Mouse (Mus musculus): ENCODE measurements at regions not wholly inside any gene's neighbourhood (a gene's known extent, or its start where the extent isn't known, plus 50 kb on each side); places are given as distances from the start of the nearest gene placed in this dataset.
"Not testable (repeated sequence)": the region's sequence is repeated elsewhere in the genome, so short reads cannot be mapped to it uniquely, and the experiment has no call there.

- DNase-seq, result no peak
Measured at GRCm38 (mm10) chr12:16370061-16370460, 240.7 kb downstream of the Lpin1 start.

- DNase-seq, result no peak
Measured at GRCm38 (mm10) chr12:16362341-16362740, 248.4 kb downstream of the Lpin1 start.

GRCm38 (mm10) chr12:16358831-16359230, 251.9 kb downstream of the Lpin1 start:
- DNase-seq, result no peak

GRCm38 (mm10) chr12:16354711-16355110, 256.1 kb downstream of the Lpin1 start:
- no peak for DNase-seq

- no peak for DNase-seq
Measured at GRCm38 (mm10) chr12:16351751-16352150, 259.0 kb downstream of the Lpin1 start.

GRCm38 (mm10) chr12:16349310-16349709, 261.5 kb downstream of the Lpin1 start:
- no peak for DNase-seq

GRCm38 (mm10) chr12:16344021-16344420, 266.7 kb downstream of the Lpin1 start:
- DNase-seq, result no peak

- DNase-seq, result not testable (repeated sequence)
Measured at GRCm38 (mm10) chr12:16342030-16342429, 268.7 kb downstream of the Lpin1 start.

GRCm38 (mm10) chr12:16331456-16331855, 279.3 kb downstream of the Lpin1 start:
- no peak for DNase-seq

GRCm38 (mm10) chr12:16329129-16329528, 281.6 kb downstream of the Lpin1 start:
- no peak for DNase-seq

- DNase-seq, result no peak
Measured at GRCm38 (mm10) chr12:16320536-16321402, 290.0 kb downstream of the Lpin1 start.

- DNase-seq, result no peak
Measured at GRCm38 (mm10) chr12:16308101-16308500, 302.7 kb downstream of the Lpin1 start.

- DNase-seq, result no peak
Measured at GRCm38 (mm10) chr12:16304701-16305377, 305.9 kb downstream of the Lpin1 start.

- DNase-seq, result no peak
Measured at GRCm38 (mm10) chr12:16285061-16285460, 325.7 kb downstream of the Lpin1 start.

GRCm38 (mm10) chr12:16279146-16279545, 331.6 kb downstream of the Lpin1 start:
- DNase-seq, result no peak

- no peak for DNase-seq
Measured at GRCm38 (mm10) chr12:16277567-16278332, 333.0 kb downstream of the Lpin1 start.

GRCm38 (mm10) chr12:16277144-16277543, 333.6 kb downstream of the Lpin1 start:
- no peak for DNase-seq

- no peak for DNase-seq
Measured at GRCm38 (mm10) chr12:16276301-16276700, 334.5 kb downstream of the Lpin1 start.

- no peak for DNase-seq
Measured at GRCm38 (mm10) chr12:16272441-16272840, 338.3 kb downstream of the Lpin1 start.

GRCm38 (mm10) chr12:16270876-16271275, 339.9 kb downstream of the Lpin1 start:
- no peak for DNase-seq

GRCm38 (mm10) chr12:16269706-16270105, 341.1 kb downstream of the Lpin1 start:
- DNase-seq, result no peak

GRCm38 (mm10) chr12:16268621-16269165, 342.1 kb downstream of the Lpin1 start:
- no peak for DNase-seq

GRCm38 (mm10) chr12:16261465-16261864, 349.3 kb downstream of the Lpin1 start:
- no peak for DNase-seq

All from thymus, postnatal 4 days (tissue).